Mouse (Mus musculus): ENCODE measurements around the gene Cyb561.

Gene Cyb561

DNA sequence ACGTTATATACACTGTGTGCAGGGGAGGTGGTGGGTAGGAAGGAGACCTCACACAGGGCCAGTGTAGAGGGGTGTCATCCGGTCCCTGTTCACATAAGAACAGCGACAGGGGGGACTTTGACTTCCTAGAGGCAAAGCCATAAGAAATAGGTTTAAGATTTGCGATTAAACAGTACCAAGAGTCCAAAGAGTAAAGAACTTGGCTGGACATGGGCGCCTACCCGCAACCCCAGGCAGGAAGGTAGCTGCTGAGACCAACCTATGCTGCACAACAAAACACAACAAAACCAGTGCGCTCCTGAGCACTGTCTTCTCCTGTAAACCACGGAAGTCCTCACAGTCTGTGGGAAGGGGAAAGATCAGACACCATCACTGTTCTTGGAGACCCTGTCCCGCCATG, 1.0 kb downstream of the Cyb561 start:
- DNase-seq (ENCODE audit: low read depth, low spot score) = no peak

DNA sequence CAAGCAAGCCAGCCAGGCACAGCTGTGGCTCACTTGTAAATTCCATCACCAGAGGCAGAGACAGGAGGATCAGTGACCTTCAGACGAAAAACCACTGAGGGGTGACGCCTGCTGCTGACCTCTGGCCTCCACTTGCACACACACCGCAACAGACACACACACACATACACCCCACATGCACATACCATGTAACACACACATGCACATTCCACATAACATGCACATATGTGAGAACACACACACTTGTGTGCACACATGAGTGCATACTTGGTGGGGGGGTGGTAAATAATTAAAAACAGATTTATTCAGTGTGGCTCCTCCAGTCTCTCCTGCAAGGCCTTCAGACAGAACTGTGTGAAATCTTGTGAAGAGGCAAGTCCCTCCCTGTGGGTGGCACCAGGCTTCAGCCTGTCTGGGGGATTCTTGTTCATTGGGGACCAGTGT, 1.5 kb downstream of the Cyb561 start:
- DNase-seq (ENCODE audit: low read depth, low spot score) = no peak

DNA sequence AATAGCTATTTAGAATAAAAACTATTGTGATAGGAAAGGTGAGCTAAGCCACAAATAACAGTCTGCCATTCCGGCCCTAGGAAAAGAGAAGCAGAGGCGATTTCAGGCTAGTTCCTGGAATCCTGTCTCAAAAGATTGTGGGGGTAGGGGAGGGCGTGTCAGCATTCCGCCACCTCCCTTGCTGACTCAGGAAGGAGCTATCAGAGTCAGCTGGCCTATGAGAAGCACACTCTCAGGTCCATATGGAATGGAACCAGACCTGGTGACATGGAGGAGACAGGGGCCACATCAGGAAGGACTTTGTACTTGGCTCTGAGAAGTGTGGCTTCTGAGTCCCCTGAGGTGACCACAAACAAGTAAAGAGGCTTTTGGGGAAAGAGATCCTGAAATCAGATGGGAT, 2.6 kb downstream of the Cyb561 start:
- no peak for DNase-seq (ENCODE audit: low read depth, low spot score)

DNA sequence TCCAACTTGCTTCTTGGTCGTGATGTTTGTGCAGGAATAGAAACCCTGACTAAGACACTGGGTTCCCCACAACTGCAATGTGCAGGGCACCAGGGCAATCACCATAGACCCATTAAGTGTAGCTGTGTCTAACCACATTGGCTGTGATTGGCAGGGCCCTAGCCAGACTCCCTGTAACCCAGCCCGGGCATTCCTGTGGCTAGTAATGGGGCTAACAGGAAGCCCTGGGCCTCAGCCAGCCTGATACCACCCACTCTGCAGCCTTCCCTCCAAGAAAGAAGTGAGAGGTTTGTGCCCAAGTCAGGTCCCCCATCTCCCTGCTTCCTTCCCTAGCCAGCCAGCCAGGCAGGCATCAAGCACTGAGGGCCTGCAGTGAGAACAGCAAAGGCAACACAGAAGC, 4.9 kb downstream of the Cyb561 start:
- DNase-seq (ENCODE audit: low read depth, low spot score) = no peak

DNA sequence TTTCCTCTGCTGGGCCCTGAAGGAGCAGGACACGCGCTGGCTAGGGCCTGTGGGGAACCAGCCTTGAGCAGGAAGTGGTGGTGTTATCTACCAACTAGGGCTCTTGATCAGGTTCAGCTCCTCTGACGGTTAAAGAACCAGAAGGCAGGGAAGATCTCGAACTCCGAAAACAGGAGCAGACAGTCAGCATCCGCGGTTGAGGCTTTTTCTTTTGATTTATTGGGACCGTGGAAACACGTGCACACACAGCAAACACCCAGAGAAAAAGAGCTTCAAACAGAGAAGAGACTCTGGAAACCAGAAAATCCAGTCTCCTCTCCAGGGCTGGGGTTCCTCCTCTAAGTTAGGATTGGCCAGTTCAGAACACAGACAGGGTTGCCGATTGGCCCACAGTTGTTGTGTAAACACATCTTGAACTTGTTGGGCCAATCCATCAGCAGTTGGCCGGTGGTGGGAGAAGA, 6.4 kb downstream of the Cyb561 start:
- no peak for DNase-seq (ENCODE audit: low read depth, low spot score)

DNA sequence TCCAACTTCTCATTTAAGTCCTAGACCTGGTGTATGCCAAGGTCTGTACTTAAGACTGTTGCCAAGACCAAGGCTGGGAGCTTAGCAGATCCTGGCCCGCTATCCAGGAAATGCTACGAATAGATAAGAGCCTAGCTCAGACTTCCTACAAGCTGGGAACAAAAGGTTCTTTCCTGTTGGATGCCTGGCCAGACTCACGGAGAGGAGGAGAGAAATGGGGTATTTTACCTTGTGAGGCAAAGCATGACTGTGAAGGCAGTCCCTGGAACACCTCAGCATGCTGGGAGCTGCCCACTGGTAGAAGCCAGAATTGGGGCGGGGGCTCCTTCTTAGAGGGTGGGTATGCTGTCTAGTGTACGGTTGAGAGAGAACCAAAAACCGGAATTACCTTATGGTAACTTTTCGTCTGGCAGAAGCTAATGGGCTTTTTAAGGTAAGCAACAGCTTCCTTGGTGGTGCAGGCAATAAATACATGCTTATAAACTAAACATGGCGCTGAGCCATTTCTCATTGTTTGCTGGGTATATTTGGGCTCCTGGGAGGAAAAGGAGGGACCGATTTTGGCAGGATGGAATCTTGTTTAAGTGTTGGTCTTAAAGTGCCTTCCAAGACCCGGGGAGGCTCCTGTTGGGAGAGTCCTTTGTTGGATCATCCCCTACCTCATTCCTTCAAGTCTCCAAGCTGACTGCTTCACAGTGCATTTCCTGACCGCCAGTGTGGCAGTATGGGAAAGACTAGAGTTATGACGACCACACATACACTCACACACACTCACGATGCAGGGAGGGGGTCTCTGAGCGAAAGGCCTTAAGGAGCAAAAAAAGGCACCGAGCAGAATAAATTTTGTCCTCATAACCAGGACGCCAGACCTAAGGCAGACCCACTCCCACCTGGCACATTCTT, 8.1 kb downstream of the Cyb561 start:
- DNase-seq (ENCODE audit: low read depth, low spot score) = no peak

DNA sequence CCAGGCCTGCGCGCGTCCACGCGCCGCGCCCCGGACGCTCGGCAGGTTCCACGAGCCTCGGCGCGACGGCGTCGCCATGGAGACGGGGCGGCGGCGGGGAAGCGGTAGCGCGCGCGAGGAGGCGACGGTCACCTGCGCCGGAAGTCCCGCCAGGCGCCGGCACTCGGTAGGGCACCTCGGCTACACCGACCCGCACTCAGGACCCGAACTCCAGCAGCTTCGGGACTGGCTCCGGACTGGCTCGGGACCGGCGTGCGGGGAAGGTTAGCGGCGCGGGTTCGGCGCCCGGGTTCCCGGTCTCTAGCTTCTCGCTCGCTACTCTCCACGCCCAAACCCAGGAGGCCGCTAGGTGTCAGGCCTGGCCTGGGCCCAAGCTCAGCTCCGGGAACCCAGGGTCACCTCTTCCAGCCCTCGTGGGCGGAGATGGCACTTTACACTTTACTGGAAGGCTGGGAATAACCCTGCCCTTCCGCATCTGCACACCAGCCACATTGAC, 9.0 kb downstream of the Cyb561 start:
- no peak for DNase-seq (ENCODE audit: low read depth, low spot score)

DNA sequence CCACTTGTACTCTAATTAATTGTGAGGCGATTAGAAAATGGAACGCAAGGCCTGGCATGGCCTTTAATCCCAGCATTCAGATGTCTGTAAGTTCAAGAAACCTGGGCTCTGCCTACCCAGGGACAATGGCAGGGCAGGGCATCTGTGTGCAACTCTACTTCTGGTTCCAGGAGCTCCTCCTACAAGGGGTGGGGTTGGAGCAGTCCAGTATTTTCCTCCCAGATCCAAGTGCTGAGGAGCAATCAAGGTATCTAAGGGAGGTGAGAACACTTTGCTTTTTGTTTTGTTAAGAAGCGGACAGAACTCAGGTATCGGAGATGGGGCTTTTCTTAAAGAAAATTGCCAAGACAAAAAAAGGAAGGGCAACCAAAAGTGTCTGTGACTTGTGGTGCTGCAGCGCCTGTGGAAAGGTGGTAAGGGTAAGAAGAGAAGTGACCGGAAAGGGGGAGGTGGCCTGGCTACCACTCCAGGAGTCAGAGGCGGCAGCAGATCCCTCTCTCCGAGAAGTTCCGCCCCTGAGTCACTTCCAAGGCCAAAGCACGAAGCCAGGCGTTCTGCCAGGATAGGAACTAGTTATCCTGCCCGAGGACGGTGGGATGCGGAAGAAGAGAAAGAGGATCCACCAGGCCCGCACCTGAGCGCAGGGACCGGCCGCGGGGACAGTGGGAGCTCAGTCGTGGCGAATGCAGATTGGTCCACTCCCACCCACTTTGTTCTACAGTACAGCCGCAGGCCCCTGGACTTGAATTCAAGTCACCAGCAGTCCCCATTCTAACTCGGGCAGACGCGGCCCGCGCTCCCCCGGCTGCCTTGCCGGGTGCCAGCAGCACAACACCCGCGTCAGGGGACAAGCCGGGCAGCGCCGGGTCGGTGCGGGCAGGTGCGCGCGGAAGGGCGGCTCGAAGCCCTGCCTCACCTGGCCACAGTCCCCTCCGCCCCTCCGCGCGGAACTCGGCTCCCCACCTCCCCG, 9.7 kb downstream of the Cyb561 start:
- DNase-seq (ENCODE audit: low read depth, low spot score) = no peak

DNA sequence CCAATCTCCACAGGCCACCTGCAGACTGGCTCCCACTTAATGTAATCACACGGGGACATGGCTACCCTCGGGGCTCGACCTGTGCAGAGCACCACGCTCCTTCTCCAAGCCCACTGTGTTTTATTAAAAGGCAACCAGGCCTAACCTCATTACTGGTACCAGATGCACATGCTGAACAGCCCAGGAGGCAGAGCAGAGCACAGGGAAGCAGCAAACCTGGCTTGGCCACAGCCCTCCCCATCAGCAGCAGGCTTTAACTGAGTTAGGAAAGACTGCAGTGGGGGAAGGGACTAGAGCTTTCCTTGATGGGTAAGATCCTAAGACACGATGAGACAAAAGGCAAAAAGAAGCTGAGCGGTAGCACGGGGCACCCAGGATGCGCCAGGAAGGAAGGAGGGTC, 11.2 kb downstream of the Cyb561 start:
- no peak for DNase-seq (ENCODE audit: low read depth, low spot score)

DNA sequence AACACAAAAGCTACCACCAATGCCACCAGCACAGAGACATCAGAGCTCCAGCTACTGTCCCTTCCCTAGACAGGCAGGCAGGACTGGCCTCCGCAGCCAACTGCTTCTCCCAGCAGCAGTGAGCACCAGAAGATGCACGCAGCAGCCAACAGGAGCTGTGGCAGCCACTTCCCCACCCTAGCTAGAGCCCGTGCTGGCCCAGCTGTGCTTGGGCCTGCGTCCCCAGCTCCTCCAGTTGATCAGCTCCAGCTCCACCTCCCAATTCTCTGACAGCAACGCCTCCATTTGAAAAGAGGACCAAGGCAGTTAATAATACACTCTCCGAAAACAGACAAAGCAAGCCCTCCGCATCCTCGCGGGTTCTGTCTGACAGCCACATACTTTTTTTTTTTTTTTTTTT, 14.4 kb downstream of the Cyb561 start:
- DNase-seq (ENCODE audit: low read depth, low spot score) = no peak

DNA sequence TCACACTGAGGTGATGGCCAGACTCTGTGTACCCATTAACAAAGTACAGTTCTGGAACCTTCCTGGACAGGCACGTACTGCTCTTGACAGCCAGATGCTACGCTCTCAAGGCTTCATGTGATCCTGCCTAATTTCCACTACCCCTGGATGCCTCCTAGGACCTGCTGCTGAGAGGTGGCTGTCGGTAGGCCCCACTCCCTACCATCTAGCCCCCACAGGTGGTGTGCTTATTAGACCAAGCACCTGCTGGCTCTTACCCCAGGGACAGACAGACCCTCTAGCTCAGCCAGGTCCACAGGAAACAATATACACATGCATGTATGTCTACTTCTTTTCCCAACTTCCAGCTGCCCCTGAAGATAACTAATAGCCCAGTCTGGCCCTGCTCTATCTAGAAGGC, 16.2 kb downstream of the Cyb561 start:
- DNase-seq (ENCODE audit: low read depth, low spot score) = no peak

DNA sequence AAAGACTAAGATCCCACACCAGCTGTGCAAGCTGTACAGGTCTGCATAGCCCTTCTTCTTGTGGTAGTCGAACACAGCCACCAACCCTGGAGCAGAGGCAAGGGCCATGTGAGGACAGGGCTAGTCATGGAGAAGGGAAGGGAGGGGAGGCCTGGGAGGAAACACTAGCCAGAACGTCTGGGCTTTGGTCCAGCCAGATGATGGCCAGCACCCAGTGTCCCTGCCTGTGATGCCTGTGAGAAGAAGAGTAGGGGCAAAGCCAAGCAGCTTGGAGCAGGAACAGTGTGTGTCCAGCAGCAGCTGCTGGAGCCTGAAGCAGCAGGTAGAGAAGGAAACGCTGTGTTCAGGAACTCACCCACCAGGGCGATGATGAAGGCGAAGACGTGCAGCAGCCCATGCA, 16.9 kb downstream of the Cyb561 start:
- DNase-seq (ENCODE audit: low read depth, low spot score) = no peak

DNA sequence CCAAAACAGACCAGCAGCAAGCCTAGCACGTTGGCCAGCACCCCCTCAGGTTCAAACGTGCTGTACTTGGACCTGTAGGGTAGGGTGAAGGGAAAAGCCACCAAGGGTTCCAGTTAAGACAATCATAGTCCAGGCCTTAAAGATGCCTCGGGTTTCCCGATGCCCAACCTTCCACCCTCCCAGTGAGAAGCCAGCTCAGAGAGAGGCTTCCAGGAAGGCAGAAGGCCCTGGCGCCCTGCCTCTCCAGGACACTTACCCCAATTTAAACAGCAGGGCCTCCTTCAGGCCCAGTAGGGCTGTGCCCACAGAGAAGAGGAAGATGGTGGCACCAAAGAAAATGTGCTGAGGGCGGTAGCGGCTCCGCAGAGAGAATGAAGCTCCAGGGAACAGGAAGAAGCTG, 17.6 kb downstream of the Cyb561 start:
- DNase-seq (ENCODE audit: low read depth, low spot score) = no peak

DNA sequence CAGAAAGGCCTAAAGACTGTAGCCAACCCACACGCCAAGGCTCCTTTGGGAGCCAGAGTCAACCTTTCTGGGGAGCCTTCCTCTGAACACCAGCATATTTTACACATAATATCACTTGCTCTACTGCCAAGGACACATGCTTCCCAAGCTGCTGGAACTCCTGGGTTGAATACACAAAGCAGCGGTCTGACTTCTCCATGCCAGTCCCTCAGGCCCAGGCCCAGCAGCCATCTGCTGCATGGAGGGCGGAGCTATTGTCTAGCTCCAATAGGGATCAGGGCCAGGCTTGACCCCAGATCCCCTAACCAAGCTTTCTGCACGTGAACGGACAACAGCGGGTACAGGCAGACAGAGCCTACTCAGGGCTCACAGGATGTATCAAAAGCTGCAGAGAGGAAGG, 18.3 kb downstream of the Cyb561 start:
- no peak for DNase-seq (ENCODE audit: low read depth, low spot score)

DNA sequence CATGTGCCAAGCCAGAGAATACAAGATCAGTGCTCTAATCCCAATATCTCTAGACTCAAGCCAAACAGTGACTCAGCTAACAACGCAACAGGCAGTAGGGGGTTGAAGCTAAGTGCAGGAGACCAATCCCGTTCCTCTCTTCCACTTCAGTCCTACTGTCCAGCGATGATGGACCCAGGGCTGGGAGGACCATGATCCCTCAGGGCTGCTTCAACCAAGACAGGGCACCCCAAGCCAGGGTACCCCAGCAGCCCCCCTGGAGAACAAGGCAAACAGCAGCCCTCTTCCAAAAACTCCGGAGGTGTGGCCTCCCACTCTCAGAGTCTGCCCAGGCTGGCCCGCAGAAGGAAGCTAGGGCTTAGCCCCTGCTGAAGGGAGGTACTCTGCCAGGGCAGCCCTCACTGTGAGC, 18.8 kb downstream of the Cyb561 start:
- DNase-seq (ENCODE audit: low read depth, low spot score) = no peak

DNA sequence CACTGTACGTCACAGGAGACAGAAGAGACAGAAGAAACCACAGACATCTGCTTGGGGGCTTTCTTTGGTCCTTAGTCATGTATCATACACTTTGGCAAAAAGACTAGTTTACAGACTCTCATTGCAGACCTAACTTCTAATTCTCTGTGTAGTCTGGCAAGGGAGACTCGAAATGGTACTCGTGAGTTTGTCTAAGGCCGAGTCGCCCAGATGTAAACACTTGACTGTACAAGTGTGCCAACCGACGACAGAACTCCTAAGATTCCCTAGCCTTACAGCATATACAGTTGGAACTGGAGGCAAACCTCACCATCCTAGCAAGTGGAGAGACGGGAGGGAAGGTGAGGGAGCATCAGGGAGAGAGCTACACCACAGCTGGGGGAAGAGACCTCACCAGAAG, 19.4 kb downstream of the Cyb561 start:
- no peak for DNase-seq (ENCODE audit: low read depth, low spot score)

DNA sequence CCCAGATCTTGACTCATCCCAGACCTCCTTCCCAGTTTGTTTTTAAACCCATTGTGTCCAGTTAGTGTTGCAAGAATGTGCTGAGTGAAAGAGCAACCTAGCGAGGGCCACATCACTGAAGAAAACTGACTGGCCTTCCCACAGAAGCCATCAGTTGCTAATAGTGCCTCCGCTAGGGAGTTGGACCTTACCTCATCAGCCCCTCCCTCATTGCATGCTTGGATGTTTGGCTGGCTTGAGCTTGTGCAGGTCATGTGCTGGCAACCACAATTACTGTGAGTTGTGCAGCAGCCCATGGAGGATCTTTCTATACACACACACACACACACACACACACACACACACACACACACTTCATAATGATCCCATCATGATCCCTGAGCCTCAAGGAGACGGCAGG, 21.8 kb downstream of the Cyb561 start:
- no peak for DNase-seq (ENCODE audit: low read depth, low spot score)

DNA sequence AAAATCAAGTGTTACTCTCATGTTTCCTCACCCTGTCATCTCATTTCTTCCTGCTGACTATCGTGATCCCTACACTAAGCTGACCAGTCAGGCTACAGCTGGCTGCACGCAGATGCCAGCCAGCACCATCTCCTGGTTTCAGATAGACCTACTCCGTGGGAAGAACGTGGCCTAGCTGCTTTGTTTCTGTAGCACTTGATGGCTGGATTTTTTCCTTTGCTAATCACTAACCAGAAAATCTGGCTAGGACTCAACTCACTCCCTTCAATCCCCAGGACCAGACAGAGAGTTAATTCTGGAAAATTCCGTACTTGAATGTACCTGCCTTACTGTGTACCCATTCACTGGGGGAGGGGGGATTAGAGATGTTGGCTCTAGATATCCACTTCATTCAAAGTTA, 25.0 kb downstream of the Cyb561 start:
- no peak for DNase-seq (ENCODE audit: low read depth, low spot score)

DNA sequence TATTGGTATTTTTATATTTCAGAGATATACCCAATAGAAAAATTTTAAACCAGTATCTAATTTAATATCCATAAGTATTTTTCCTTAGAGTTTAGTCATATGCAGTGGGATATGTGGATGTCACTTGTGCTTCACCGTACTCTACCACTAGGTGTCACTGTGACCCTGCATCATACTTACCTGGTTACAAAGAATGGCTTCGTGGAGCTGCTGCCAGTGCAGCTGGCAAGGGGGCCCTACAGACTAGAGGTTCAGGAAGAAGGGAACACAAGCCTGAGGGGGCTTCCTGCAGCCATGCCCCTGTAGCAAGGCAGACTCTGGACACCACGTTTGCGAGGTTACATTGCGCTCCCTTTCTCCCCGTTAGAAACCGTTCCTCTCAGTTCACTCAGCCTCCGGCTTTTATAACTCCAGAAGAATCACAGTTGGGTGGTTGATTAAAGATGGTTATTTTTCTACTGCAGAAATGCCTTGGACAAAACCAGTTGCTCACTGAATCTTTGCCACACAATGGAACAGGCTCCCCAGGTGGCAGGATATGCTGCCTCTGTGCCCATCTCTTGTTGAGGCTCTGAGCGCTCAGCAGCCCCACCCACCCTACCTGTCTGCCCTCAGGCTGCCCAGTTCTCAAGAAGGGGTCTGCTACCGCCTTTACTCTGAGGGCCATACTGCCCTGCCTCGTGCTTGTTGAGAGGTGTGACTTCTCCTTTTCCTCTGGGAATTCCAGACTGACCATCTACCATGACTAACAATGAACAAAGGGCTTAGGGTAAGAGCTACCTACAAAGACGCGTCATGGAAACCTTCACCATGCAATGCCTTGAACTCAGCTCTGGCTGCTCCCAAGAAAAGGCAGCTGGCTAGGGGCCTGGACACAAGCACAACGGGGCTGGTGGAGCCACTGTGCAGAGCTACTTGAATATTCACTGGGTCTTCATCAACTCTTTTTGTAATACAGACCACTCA, 25.8 kb downstream of the Cyb561 start:
- peak; percentile 71 for DNase-seq (ENCODE audit: low read depth, low spot score)

DNA sequence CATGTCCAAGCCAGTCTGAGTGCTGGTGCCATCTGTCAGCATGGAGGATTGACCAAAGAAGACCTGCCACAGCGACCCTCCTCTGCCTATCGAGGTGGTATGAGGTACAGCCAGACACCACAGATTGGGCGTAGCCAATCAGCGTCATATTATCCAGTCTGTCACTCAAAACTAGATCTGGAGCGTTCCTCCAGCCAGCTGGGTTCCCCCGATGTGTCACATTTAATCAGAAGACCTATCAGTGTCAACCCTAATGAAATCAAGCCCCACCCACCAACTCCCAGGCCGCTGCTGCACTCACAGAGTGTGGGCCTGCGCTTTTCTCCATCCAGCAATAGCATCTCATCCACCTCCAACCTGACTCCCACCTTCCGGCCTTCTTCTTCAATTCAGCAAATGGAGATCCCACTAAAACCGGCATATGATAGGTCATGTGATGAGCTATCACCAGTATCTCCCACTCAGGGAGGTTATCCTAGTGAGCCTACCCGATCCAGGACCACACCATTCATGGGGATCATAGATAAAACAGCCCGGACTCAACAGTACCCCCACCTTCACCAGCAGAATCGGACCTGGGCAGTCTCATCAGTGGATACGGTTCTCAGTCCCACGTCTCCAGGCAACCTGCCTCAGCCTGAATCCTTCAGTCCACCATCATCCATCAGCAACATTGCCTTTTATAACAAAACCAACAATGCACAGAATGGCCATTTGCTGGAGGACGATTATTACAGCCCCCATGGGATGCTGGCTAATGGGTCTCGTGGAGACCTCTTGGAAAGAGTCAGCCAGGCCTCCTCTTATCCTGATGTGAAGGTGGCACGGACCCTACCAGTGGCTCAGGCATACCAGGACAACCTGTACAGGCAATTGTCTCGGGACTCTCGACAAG, 30.1 kb downstream of the Cyb561 start:
- DNase-seq (ENCODE audit: low read depth, low spot score) = no peak
